ENCODE assay signal across 8 mouse cellular contexts in the genomic region with DNA sequence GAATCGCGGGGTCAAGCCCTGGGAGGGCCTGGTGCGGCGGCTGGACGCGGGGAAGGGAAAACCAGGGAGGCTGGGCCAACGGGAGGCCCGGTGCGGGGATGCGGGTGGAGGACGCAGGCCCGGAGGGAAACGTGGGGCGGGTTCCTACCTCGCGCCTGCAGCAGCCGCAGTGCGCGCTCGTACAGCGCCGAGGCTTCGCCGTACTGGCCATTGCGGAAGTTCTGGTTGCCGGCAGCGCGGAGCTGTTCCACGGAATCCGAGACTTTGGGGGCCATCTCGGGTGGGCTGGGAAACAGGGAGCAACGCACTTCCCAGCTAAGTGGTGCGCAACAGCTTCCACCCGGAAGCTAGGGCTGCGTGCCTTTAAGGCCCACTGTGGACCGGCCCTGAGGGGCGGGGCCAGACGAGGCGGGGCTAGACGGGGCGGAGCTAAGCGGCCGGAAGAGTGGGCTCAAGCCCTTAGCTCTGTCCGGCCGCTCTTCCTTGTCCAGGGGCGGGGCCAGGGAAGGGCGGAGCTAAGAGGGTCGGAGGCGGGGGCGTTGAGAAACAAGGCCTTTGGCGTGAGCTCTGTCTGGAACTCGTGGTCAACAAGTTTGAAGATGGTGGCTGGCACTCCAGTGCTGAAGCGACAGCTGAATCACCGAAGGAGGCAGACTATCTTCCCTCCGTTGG. TPM values are rescaled to one million over a fixed set of nuclear protein-coding genes. Genes with fewer than 3 reads are reported as not detected.
DNase-seq lines count a peak whose midpoint lies in the region; ATAC-seq lines count a peak whose summit lies in the region.

TSS of gene Tomm34 (minus strand) at position 405 of the 672 bp plus-strand sequence.

- DNase-seq in R1 (ENCODE audit: low read depth, low spot score): peak; percentile 97
- DNase-seq in cerebellum, postnatal 25 days: peak; percentile 95 to 98
- DNase-seq in frontal cortex, postnatal 36 days (ENCODE audit: low spot score in 2 of 2): peak; percentile 86 to 88
- peak; percentile 72 for DNase-seq in left cerebral cortex, adult 11 months (ENCODE audit: low spot score)
- DNase-seq in lung, postnatal 4 days: peak; percentile 98
- peak; percentile 92 for DNase-seq in retina, postnatal 7 days (ENCODE audit: low read depth, low spot score)
- peak; percentile 88 for DNase-seq in urinary bladder, adult 2 months (ENCODE audit: low spot score)

- peaks cover 36% of the 10 kb centered on the region for H3K4me1 ChIP-seq in hindbrain, embryonic 15.5 days (replicated peaks)

- peak within 1 kb of the TSS; percentile 79 for H3K4me2 ChIP-seq in hindbrain, embryonic 15.5 days

- no peaks in the 10 kb centered on the region for H3K9me3 ChIP-seq in hindbrain, embryonic 15.5 days

- peak within 1 kb of the TSS; percentile 82 for H3K9ac ChIP-seq in hindbrain, embryonic 15.5 days

- peak within 1 kb of the TSS; percentile 84 for H3K27ac ChIP-seq in hindbrain, embryonic 15.5 days (replicated peaks)

- H3K36me3 ChIP-seq in hindbrain, embryonic 15.5 days: 0 out of 2 replicates have a peak, but pooled peaks cover 4% of the 10 kb centered on the region

- H3K27me3 ChIP-seq in hindbrain, embryonic 15.5 days: no peaks in the 10 kb centered on the region

- peak within 1 kb of the TSS; percentile 83 for H3K4me3 ChIP-seq in hindbrain, embryonic 15.5 days

- ATAC-seq in hindbrain, embryonic 15.5 days (ENCODE audit: low FRiP score, low read depth): peak; percentile 95

- 1% methylated on average over 55 of the region's 55 CpGs for WGBS in hindbrain, embryonic 15.5 days

RNA-seq across cellular contexts. Expression of gene Tomm34, which starts in this region (rescaled TPM):
- 50.0 and 52.5 TPM in 2 replicates for polyA plus RNA-seq in hindbrain, embryonic 15.5 days (2015; fragmentation: Nextera tagmentation; extraction: Ambion mirVana)
- 38.6 and 48.0 TPM in 2 replicates for polyA plus RNA-seq in urinary bladder, adult 2 months (2012; rRNA removed)

Comparison
In these comparisons a context has a peak if more than half of its experiments do, and no peak if none do; other contexts are left out.
1. Peak in every context shown above with its lines: DNase-seq, ATAC-seq, H3K4me3 ChIP-seq and H3K27ac ChIP-seq.